Mouse (Mus musculus) hindbrain, embryonic 16.5 days (tissue): Measurements from ENCODE around the gene Itgax. TPM values are rescaled to one million over a fixed set of nuclear protein-coding genes. Genes with fewer than 3 reads are reported as not detected.

Experiments used
- polyA plus RNA-seq: library from polyadenylated mRNA; unstranded; fragments of >200 nt; fragmentation: Nextera tagmentation; extraction: Ambion mirVana; gene quantifications from 2 replicates; pipeline ENCODE4 v1.2.1, GENCODE M21; 2015

Gene Itgax
- polyA plus RNA-seq, 1 experiment from 2014 or later: 0.10 TPM

Other genes with a start within 250 kb of the Itgax start
- 0.81 and 0.99 TPM in 2 replicates for gene Prss53, start 238.6 kb upstream of the Itgax start, polyA plus RNA-seq
- gene Gm21974, start 234.1 kb upstream of the Itgax start, polyA plus RNA-seq: not detected in 2 replicates
- gene Vkorc1, start 233.9 kb upstream of the Itgax start, polyA plus RNA-seq: 70.5 and 75.2 TPM in 2 replicates
- 67.1 and 72.5 TPM in 2 replicates for gene Bckdk, start 225.5 kb upstream of the Itgax start, polyA plus RNA-seq
- gene Kat8, start 217.0 kb upstream of the Itgax start, polyA plus RNA-seq: 42.1 and 42.3 TPM in 2 replicates
- 0.50 TPM in 2 replicates for gene Prss8, start 199.4 kb upstream of the Itgax start, polyA plus RNA-seq
- gene Prss36, start 182.8 kb upstream of the Itgax start, polyA plus RNA-seq: 14.3 and 14.9 TPM in 2 replicates
- 275 and 318 TPM in 2 replicates for gene Fus, start 162.1 kb upstream of the Itgax start, polyA plus RNA-seq
- 7.3 and 9.3 TPM in 2 replicates for gene Pycard, start 135.7 kb upstream of the Itgax start, polyA plus RNA-seq
- 0.27 TPM in 1 of 2 replicates, not detected in the other for gene Trim72, start 125.6 kb upstream of the Itgax start, polyA plus RNA-seq
- 0.94 and 1.0 TPM in 2 replicates for gene Itgam, start 66.9 kb upstream of the Itgax start, polyA plus RNA-seq
- not detected in 2 replicates for gene Gm49368, start 66.9 kb upstream of the Itgax start, polyA plus RNA-seq
- gene Itgad, start 24.8 kb downstream of the Itgax start, polyA plus RNA-seq: not detected in 2 replicates
- gene Cox6a2, start 76.8 kb downstream of the Itgax start, polyA plus RNA-seq: 0.33 and 4.0 TPM in 2 replicates
- 12.0 and 14.1 TPM in 2 replicates for gene Armc5, start 107.8 kb downstream of the Itgax start, polyA plus RNA-seq
- gene 9130023H24Rik, start 108.5 kb downstream of the Itgax start, polyA plus RNA-seq: 6.3 and 7.9 TPM in 2 replicates
- 27.8 and 34.6 TPM in 2 replicates for gene Tgfb1i1, start 117.3 kb downstream of the Itgax start, polyA plus RNA-seq
- 0.15 TPM in 1 of 2 replicates, not detected in the other for gene Slc5a2, start 136.1 kb downstream of the Itgax start, polyA plus RNA-seq
- 22.7 and 26.9 TPM in 2 replicates for gene BC017158, start 168.6 kb downstream of the Itgax start, polyA plus RNA-seq